Mouse (Mus musculus) right cerebral cortex, postnatal 10 days (tissue): ENCODE results near the gene Dtwd1.
A peak's percentile ranks its signal among the peaks of the same experiment; 100 is the strongest.
"Not testable (repeated sequence)": the region's sequence is repeated elsewhere in the genome, so short reads cannot be mapped to it uniquely, and the experiment has no call there.

Experiments used
- DNase-seq, 2 experiments: peaks; one replicate each; pipeline ENCODE4 v3.0.0; 2021; ENCODE audit warnings: low spot score in 2 of 2

The Dtwd1 gene

GRCm38 (mm10) chr2:126151855-126152571, at the start of gene Dtwd1, which contains the start of gene Fam227b:
Dtwd1 (plus strand) TSS chr2:126152141.
Fam227b (minus strand) TSS chr2:126152004.
- DNase-seq, result peak; percentile 99

GRCm38 (mm10) chr2:126147723-126148122, 4.2 kb upstream of the Dtwd1 start:
- DNase-seq, result no peak

GRCm38 (mm10) chr2:126165277-126166018, 13.5 kb downstream of the Dtwd1 start:
- DNase-seq, result no peak

GRCm38 (mm10) chr2:126166335-126166734, 14.4 kb downstream of the Dtwd1 start:
- DNase-seq, result no peak

GRCm38 (mm10) chr2:126166848-126167617, 15.1 kb downstream of the Dtwd1 start:
- no peak for DNase-seq

- no peak for DNase-seq
Measured at GRCm38 (mm10) chr2:126171427-126171826, 19.5 kb downstream of the Dtwd1 start.

GRCm38 (mm10) chr2:126191306-126191705, 39.4 kb downstream of the Dtwd1 start:
- DNase-seq, result no peak

- no peak for DNase-seq
Measured at GRCm38 (mm10) chr2:126192129-126192528, 40.2 kb downstream of the Dtwd1 start.

- no peak for DNase-seq
Measured at GRCm38 (mm10) chr2:126195631-126196356, 43.9 kb downstream of the Dtwd1 start.

- DNase-seq, result no peak
Measured at GRCm38 (mm10) chr2:126198971-126199370, 47.0 kb downstream of the Dtwd1 start.

- no peak for DNase-seq
Measured at GRCm38 (mm10) chr2:126211011-126211680, 59.2 kb downstream of the Dtwd1 start.

GRCm38 (mm10) chr2:126214800-126215199, 62.9 kb downstream of the Dtwd1 start, which contains the start of gene Gm17555:
Gm17555 (plus strand) TSS chr2:126215100.
- DNase-seq, result not testable (repeated sequence)
